9 mouse cellular contexts compared by ENCODE assay signal in the genomic region with DNA sequence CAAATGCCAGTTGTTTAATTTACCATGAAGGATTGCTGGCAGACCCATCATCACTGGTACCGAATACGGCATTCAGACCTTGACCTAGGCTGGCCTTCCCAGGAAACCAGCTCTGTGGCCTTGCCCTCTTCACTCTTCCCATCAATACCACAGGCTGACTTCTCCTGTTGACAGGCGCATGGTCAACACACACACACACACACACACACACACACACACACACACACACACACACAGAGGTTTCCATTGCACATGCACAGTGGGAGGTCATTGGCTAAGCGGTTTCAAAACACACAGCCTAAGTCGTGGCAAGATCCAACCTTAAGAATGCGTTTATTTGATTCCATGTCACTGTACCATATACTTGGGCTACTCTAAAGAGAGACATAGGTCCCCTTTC.
DNase-seq lines count a peak whose midpoint lies in the region; ATAC-seq and TF ChIP-seq lines count a peak whose summit lies in the region.
"Had no signal": no experiment of that assay in that cellular context is flagged by ENCODE, and none has a peak within 500 bp of the region (broad histone marks: within the 10 kb centered on the region; RNA-seq: fewer than 3 reads in every experiment).

No protein-coding gene starts in this region.

- no peak for ATAC-seq in kidney, embryonic 15.5 days (replicated peaks; ENCODE audit: low FRiP score)
- no peak for ATAC-seq in intestine, embryonic 14.5 days (replicated peaks; ENCODE audit: low FRiP score, low TSS enrichment, low read depth)
- ATAC-seq in liver, postnatal 0 days: peak; percentile 48
- ATAC-seq in forebrain, postnatal 0 days: no peak

- no peak overlapping the region for H3K4me3 ChIP-seq in kidney, embryonic 15.5 days (replicated peaks)
- H3K4me3 ChIP-seq in intestine, embryonic 14.5 days (ENCODE audit: low read depth, low read length): no peak overlapping the region
- no peak overlapping the region for H3K4me3 ChIP-seq in liver, postnatal 0 days (ENCODE audit: low read depth, low read length)
- H3K4me3 ChIP-seq in forebrain, postnatal 0 days (ENCODE audit: low read depth, low read length): no peak overlapping the region

- 67% methylated on average over 6 of the region's 6 CpGs for WGBS in kidney, embryonic 15.5 days
- 64% methylated on average over 6 of the region's 6 CpGs for WGBS in intestine, embryonic 14.5 days
- WGBS in liver, postnatal 0 days (ENCODE audit: insufficient replicate concordance): 60% methylated on average over 6 of the region's 6 CpGs
- 57% methylated on average over 6 of the region's 6 CpGs for WGBS in forebrain, postnatal 0 days

- DNase-seq in kidney, adult 8-10 months: no peak
- DNase-seq in adrenal gland, postnatal 25 days: peak; percentile 15
- DNase-seq in intestine, embryonic 14.5 days (ENCODE audit: low spot score): no peak
- DNase-seq in liver, postnatal 0 days: peak; percentile 60
- no peak for DNase-seq in spleen, adult 12 weeks (ENCODE audit: low spot score)
- DNase-seq in cerebellum, adult 9-10 months: no peak
- DNase-seq in forebrain, postnatal 0 days: no peak

- TF ChIP-seq CTCF in liver, postnatal 0 days (IDR thresholded peaks at IDR 0.05; ENCODE audit: low read depth): no peak
- no peak for TF ChIP-seq CTCF in forebrain, postnatal 0 days (IDR thresholded peaks at IDR 0.05; ENCODE audit: low read depth)

- peaks cover 51% of the 10 kb centered on the region for H3K4me1 ChIP-seq in kidney, embryonic 15.5 days
- H3K4me1 ChIP-seq in intestine, embryonic 14.5 days (replicated peaks; ENCODE audit: control insufficient read depth, insufficient read depth, low read length): peaks cover 38% of the 10 kb centered on the region
- H3K4me1 ChIP-seq in liver, postnatal 0 days (ENCODE audit: insufficient read depth): peaks cover 41% of the 10 kb centered on the region
- H3K4me1 ChIP-seq in forebrain, postnatal 0 days (ENCODE audit: insufficient read depth): 0 out of 2 replicates have a peak, but pooled peaks cover 5% of the 10 kb centered on the region

- H3K27ac ChIP-seq in kidney, embryonic 15.5 days: peak overlapping the region; percentile 91
- peak overlapping the region; percentile 86; the same call in 1 of the 2 replicates for H3K27ac ChIP-seq in intestine, embryonic 14.5 days (ENCODE audit: low read depth)
- H3K27ac ChIP-seq in liver, postnatal 0 days (ENCODE audit: low read depth): peak overlapping the region; percentile 92
- no peak overlapping the region for H3K27ac ChIP-seq in forebrain, postnatal 0 days (ENCODE audit: low read depth, low read length)

- no peaks in the 10 kb centered on the region for H3K36me3 ChIP-seq in kidney, embryonic 15.5 days
- no peaks in the 10 kb centered on the region for H3K36me3 ChIP-seq in intestine, embryonic 14.5 days (ENCODE audit: control insufficient read depth, insufficient read depth, low read length)
- H3K36me3 ChIP-seq in liver, postnatal 0 days (replicated peaks; ENCODE audit: insufficient read depth, low read length): no peaks in the 10 kb centered on the region
- H3K36me3 ChIP-seq in forebrain, postnatal 0 days (ENCODE audit: insufficient read depth): no peaks in the 10 kb centered on the region

- H3K4me2 ChIP-seq in kidney, embryonic 15.5 days: 0 out of 2 replicates have a peak overlapping the region, but pooled peaks have one; percentile 65
- no peak overlapping the region for H3K4me2 ChIP-seq in intestine, embryonic 14.5 days (ENCODE audit: low read length)
- no peak overlapping the region for H3K4me2 ChIP-seq in liver, postnatal 0 days (ENCODE audit: low read depth, low read length)
- H3K4me2 ChIP-seq in forebrain, postnatal 0 days (ENCODE audit: low read depth): no peak overlapping the region

- H3K27me3 ChIP-seq in kidney, embryonic 15.5 days: no peaks in the 10 kb centered on the region
- H3K27me3 ChIP-seq in intestine, embryonic 14.5 days (replicated peaks; ENCODE audit: control insufficient read depth, insufficient read depth, low read length): no peaks in the 10 kb centered on the region
- no peaks in the 10 kb centered on the region for H3K27me3 ChIP-seq in liver, postnatal 0 days (ENCODE audit: insufficient read depth, low read length)
- H3K27me3 ChIP-seq in forebrain, postnatal 0 days (ENCODE audit: insufficient read depth, low read length): no peaks in the 10 kb centered on the region

- H3K9me3 ChIP-seq in kidney, embryonic 15.5 days (replicated peaks): no peaks in the 10 kb centered on the region
- H3K9me3 ChIP-seq in intestine, embryonic 14.5 days (ENCODE audit: control insufficient read depth, low read length): no peaks in the 10 kb centered on the region
- no peaks in the 10 kb centered on the region for H3K9me3 ChIP-seq in liver, postnatal 0 days (ENCODE audit: low read length)
- no peaks in the 10 kb centered on the region for H3K9me3 ChIP-seq in forebrain, postnatal 0 days (ENCODE audit: low read length)
- H3K9me3 ChIP-seq: megakaryocyte, embryonic 14.5 days had no signal

- no peak overlapping the region for H3K9ac ChIP-seq in kidney, embryonic 15.5 days
- no peak overlapping the region for H3K9ac ChIP-seq in intestine, embryonic 14.5 days (ENCODE audit: low read length)
- H3K9ac ChIP-seq in liver, postnatal 0 days (replicated peaks): no peak overlapping the region
- no peak overlapping the region for H3K9ac ChIP-seq in forebrain, postnatal 0 days

- no peak for TF ChIP-seq EP300 in liver, postnatal 0 days (IDR thresholded peaks at IDR 0.05; ENCODE audit: low read depth)

Comparison
In these comparisons a context has a peak if more than half of its experiments do, and no peak if none do; other contexts are left out.
1. DNase-seq: peak in adrenal gland, postnatal 25 days (single experiment) and liver, postnatal 0 days (single experiment); none in kidney, adult 8-10 months (0 of 2), intestine, embryonic 14.5 days (single experiment), spleen, adult 12 weeks (single experiment), cerebellum, adult 9-10 months (single experiment) and forebrain, postnatal 0 days (single experiment).